Mouse (Mus musculus) small intestine, adult 2 months (tissue): ENCODE data around the gene Olfr338.
"Not testable (repeated sequence)": the region's sequence is repeated elsewhere in the genome, so short reads cannot be mapped to it uniquely, and the experiment has no call there.

Source experiments
- CTCF ChIP-seq: fragments of 200-500 bp; IDR thresholded peaks from 2 replicates; pipeline ENCODE4 v1.5.1; 2012; ENCODE audit warnings: low read depth, mild to moderate bottlenecking, control low read depth, inconsistent platforms, low read length, moderate library complexity, mixed read lengths; ENCODE audit not compliant: insufficient replicate concordance, insufficient read length; ENCODE audit errors: extremely low read depth
- POLR2A ChIP-seq: fragments of 200-500 bp; IDR thresholded peaks from 2 replicates; pipeline ENCODE4 v1.6.1; 2012; ENCODE audit warnings: low read depth, mild to moderate bottlenecking, control low read depth, inconsistent platforms, low read length, moderate library complexity

DNA sequence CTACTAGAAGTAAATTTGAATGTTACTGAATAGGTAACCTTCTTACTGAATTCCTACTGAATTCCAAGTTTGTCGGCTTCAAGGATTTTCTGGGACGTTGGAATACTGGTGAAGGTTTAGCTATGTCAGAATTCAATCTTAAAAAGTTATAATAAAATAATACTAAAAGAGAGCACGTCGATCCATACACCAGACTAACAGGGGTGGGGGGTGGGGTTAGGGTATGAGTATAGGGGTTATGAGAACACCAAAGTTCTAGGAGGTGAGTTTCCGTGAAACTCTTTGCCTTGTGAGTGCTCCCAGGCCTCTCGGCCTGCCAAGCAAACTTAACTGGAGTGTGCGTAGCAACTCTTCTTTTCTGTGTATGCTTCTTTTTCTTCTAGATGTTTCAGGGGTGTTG lies 42.3 kb downstream of the Olfr338 start:
- not testable (repeated sequence) for TF ChIP-seq CTCF, POLR2A
